Mouse (Mus musculus) intestine, postnatal 0 days (tissue): ENCODE results near the gene Gm7073. TPM values are rescaled to one million over a fixed set of nuclear protein-coding genes. Genes with fewer than 3 reads are reported as not detected.

Experiments
- ATAC-seq: fragments of 200-750 bp; cut with Nextera tagmentation; 2 replicates; pipeline ENCODE4 v1.8.0; 2017; ENCODE audit warnings: mild to moderate bottlenecking, moderate TSS enrichment, moderate library complexity
- H3K27ac ChIP-seq: fragments of 300-500 bp; sonication (generic); 2 replicates; pipeline ENCODE4 v1.5.1; 2014; ENCODE audit warnings: mild to moderate bottlenecking, low read depth, low read length, moderate library complexity
- H3K27me3 ChIP-seq: fragments of 300-500 bp; sonication (generic); replicated peaks from 2 replicates; pipeline ENCODE4 v1.6.1; 2014; ENCODE audit warnings: low read length, mixed read lengths; ENCODE audit not compliant: control insufficient read depth, insufficient read depth
- H3K36me3 ChIP-seq: fragments of 300-500 bp; sonication (generic); 2 replicates; pipeline ENCODE4 v1.6.1; 2014; ENCODE audit warnings: mild to moderate bottlenecking, moderate library complexity; ENCODE audit not compliant: control insufficient read depth, insufficient read depth
- H3K4me1 ChIP-seq: fragments of 300-500 bp; sonication (generic); replicated peaks from 2 replicates; pipeline ENCODE4 v1.6.1; 2014; ENCODE audit warnings: antibody characterized with exemption, low read length, mixed read lengths; ENCODE audit not compliant: control insufficient read depth, insufficient read depth
- H3K4me2 ChIP-seq: fragments of 300-500 bp; sonication (generic); replicated peaks from 2 replicates; pipeline ENCODE4 v1.6.1; 2014; ENCODE audit warnings: low read depth, mild to moderate bottlenecking, moderate library complexity
- H3K4me3 ChIP-seq: fragments of 300-500 bp; sonication (generic); 2 replicates; pipeline ENCODE4 v1.5.1; 2014; ENCODE audit warnings: low read depth, low read length
- H3K9ac ChIP-seq: fragments of 300-500 bp; sonication (generic); 2 replicates; pipeline ENCODE4 v1.6.1; 2014; ENCODE audit warnings: mild to moderate bottlenecking, low read depth, low read length
- H3K9me3 ChIP-seq: fragments of 300-500 bp; sonication (generic); 2 replicates; pipeline ENCODE4 v1.6.1; 2016; ENCODE audit warnings: mixed run types; ENCODE audit not compliant: control insufficient read depth
- CTCF ChIP-seq: sonication (generic); IDR thresholded peaks from 2 replicates; pipeline ENCODE4 v1.5.1; 2016; ENCODE audit warnings: low read depth, mild to moderate bottlenecking, control low read depth, antibody characterized with exemption, moderate library complexity
- WGBS: fragments of 180-500 bp; shearing (Covaris S2); extraction: QIAGEN DNeasy Blood & Tissue Kit; methylation state at CpG from one replicate; pipeline ENCODE4 v1.1.7; 2014; 5-methylcytosine and 5-hydroxymethylcytosine counted together
- polyA plus RNA-seq: library from polyadenylated mRNA; unstranded; fragments of >200 nt; fragmentation: Nextera tagmentation; extraction: Ambion mirVana; gene quantifications from 2 replicates; pipeline ENCODE4 v1.2.1, GENCODE M21; 2015

Gm7073 gene
- polyA plus RNA-seq, 1 experiment from 2014 or later = not detected

DNA sequence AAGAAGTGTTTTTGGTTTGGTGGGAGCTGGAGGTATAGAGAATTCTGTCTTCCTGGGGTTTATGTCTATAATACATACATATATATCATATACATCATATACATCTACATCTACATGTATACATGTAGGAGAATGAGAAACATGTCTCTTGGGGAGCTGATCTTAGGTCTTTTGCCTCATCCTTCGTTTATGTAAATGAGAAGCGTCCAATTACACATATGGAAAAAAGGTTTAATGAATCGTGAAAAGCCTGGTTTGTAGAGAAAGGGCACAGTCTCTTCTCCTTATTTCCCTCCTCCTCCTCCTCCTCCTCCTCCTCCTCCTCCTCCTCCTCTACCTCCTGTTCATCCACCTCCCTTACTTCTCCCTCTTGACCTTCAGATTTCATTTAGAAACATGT is 6.9 kb upstream of the Gm7073 start:
- no peaks in the 10 kb centered on the region for H3K4me1 ChIP-seq
- TF ChIP-seq CTCF = no peak
- H3K4me3 ChIP-seq = no peak overlapping the region
- H3K36me3 ChIP-seq = no peaks in the 10 kb centered on the region
- no peak for ATAC-seq
- 44% methylated on average over 3 of the region's 3 CpGs for WGBS
- no peak overlapping the region for H3K27ac ChIP-seq
- H3K27me3 ChIP-seq = no peaks in the 10 kb centered on the region; the same call in none of the 2 replicates
- no peak overlapping the region for H3K4me2 ChIP-seq
- H3K9ac ChIP-seq = no peak overlapping the region
- no peaks in the 10 kb centered on the region for H3K9me3 ChIP-seq

DNA sequence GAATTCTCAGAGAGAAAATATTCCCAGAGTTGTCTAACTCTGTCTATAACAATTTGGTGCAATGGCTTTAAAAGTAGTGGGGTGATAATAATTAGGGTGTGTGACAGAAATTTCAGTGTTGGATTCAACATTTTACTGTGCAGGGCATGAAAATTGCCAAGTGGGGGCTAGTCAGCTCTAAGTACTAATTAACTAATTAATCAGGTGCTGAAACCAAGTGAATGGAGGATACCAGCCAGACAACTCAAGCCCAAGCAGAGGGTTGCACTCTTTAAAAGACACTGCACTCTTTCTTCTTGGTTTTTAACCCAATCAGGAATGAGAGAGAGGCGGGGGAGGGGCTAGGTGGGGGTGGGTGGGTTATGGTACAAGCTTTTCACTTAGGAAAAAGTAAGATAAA is 6.4 kb upstream of the Gm7073 start:
- no peak for TF ChIP-seq CTCF
- Histone ChIP-seq H3K4me3 (no peak overlapping the region), H3K36me3 (no peaks in the 10 kb centered on the region), H3K9me3 (no peaks in the 10 kb centered on the region), H3K27me3 (no peaks in the 10 kb centered on the region; the same call in none of the 2 replicates), H3K4me2 (no peak overlapping the region), H3K27ac (no peak overlapping the region), H3K9ac (no peak overlapping the region), H3K4me1 (no peaks in the 10 kb centered on the region)
- 38% methylated on average over 1 of the region's 1 CpGs for WGBS
- ATAC-seq = no peak

- Histone ChIP-seq H3K36me3 (no peaks in the 10 kb centered on the region), H3K4me2 (no peak overlapping the region), H3K27me3 (no peaks in the 10 kb centered on the region; the same call in none of the 2 replicates), H3K4me3 (no peak overlapping the region), H3K9ac (no peak overlapping the region), H3K9me3 (no peaks in the 10 kb centered on the region), H3K27ac (no peak overlapping the region), H3K4me1 (no peaks in the 10 kb centered on the region)
- ATAC-seq = no peak
- 54% methylated on average over 4 of the region's 4 CpGs for WGBS
- no peak for TF ChIP-seq CTCF
Observed at GRCm38 (mm10) chrX:60544098-60544497, 5.0 kb upstream of the Gm7073 start.

GRCm38 (mm10) chrX:60542901-60543300 is 3.9 kb upstream of the Gm7073 start:
- Histone ChIP-seq H3K9me3 (no peaks in the 10 kb centered on the region), H3K4me3 (no peak overlapping the region), H3K27ac (no peak overlapping the region), H3K4me1 (no peaks in the 10 kb centered on the region), H3K36me3 (no peaks in the 10 kb centered on the region), H3K27me3 (no peaks in the 10 kb centered on the region; the same call in none of the 2 replicates), H3K9ac (no peak overlapping the region), H3K4me2 (no peak overlapping the region)
- no peak for ATAC-seq
- whole genome bisulfite sequencing = 65% methylated on average over 1 of the region's 1 CpGs
- TF ChIP-seq CTCF = no peak

DNA sequence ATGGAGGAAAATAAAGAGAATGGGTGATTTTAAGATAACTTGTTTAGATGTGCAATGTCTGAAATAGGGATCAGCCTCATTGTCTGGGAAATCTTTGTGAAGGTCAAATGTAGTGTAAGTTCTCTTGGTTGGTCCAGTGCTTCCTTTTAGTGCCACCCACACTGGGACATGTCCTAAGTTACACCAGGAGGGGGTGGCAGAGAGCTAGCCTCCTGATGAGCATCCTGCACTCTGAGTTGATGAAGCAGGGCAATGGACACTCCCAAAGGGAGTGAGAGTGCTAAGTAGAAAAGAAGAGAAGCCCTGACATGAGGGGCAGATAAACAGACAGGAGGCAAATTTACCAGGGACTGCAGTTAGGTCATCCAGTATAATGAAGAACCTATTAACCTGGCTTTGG is 35.1 kb downstream of the Gm7073 start:
- Histone ChIP-seq H3K4me2 (no peak overlapping the region), H3K9me3 (no peaks in the 10 kb centered on the region), H3K4me3 (no peak overlapping the region), H3K36me3 (no peaks in the 10 kb centered on the region), H3K27ac (no peak overlapping the region), H3K9ac (no peak overlapping the region), H3K27me3 (no peaks in the 10 kb centered on the region), H3K4me1 (no peaks in the 10 kb centered on the region)
- no peak for ATAC-seq
- TF ChIP-seq CTCF = peak; percentile 71

- Histone ChIP-seq H3K36me3 (no peaks in the 10 kb centered on the region), H3K4me1 (no peaks in the 10 kb centered on the region), H3K4me3 (no peak overlapping the region), H3K9me3 (no peaks in the 10 kb centered on the region), H3K4me2 (no peak overlapping the region), H3K9ac (no peak overlapping the region), H3K27ac (no peak overlapping the region), H3K27me3 (no peaks in the 10 kb centered on the region)
- ATAC-seq = no peak
- WGBS = 84% methylated on average over 1 of the region's 1 CpGs
- TF ChIP-seq CTCF = no peak
Observed at GRCm38 (mm10) chrX:60497750-60498149, 41.3 kb downstream of the Gm7073 start.

- Histone ChIP-seq H3K4me2 (no peak overlapping the region), H3K9ac (no peak overlapping the region), H3K27me3 (no peaks in the 10 kb centered on the region), H3K36me3 (no peaks in the 10 kb centered on the region), H3K9me3 (no peaks in the 10 kb centered on the region), H3K27ac (no peak overlapping the region), H3K4me3 (no peak overlapping the region), H3K4me1 (no peaks in the 10 kb centered on the region)
- no peak for ATAC-seq
- TF ChIP-seq CTCF = peak; percentile 40; the same call in 1 of the 2 replicates
Observed at GRCm38 (mm10) chrX:60495308-60495707, 43.7 kb downstream of the Gm7073 start.
